Mouse (Mus musculus) large intestine, adult 2 months (tissue): ENCODE measurements around the gene Snd1. TPM values are rescaled to one million over a fixed set of nuclear protein-coding genes. Genes with fewer than 3 reads are reported as not detected.
A peak's percentile ranks its signal among the peaks of the same experiment; 100 is the strongest.

Experiments
- DNase-seq: peaks from one replicate; pipeline ENCODE4 v3.0.0-alpha.2; 2012; ENCODE audit warnings: low read depth, low spot score
- WGBS: fragments of 180-500 bp; shearing (Covaris S2); methylation state at CpG from one replicate; pipeline ENCODE4 v1.1.7; 2018; 5-methylcytosine and 5-hydroxymethylcytosine counted together
- polyA plus RNA-seq: library from polyadenylated mRNA; depleted of rRNA; stranded (reverse); fragments of >200 nt; gene quantifications from 2 replicates; pipeline ENCODE4 v1.2.3, GENCODE M21; 2012

Snd1 gene
- polyA plus RNA-seq, 1 experiment = 89.7 TPM

DNA sequence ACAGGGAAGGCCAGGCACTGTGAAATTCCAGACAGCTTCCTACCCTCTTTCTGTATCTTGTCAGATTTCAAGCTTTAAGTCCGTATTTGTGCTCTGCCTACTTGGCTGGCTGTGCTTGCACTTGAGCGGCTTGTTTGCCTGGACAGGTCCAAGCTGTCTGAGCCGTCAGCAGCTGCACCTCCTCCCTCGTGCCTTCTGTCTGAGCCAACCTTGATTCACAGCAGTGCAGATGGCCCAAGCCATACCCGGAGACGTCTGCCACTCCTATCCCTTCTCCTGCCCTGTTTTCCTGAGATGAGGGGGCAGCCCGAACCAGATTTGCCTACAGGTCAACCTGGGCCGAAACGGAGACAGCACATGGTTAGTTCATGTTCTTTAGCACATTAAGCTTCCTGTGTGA is 342.1 kb downstream of the Snd1 start:
- 77% methylated on average over 9 of the region's 9 CpGs for WGBS
- DNase-seq = no peak

DNA sequence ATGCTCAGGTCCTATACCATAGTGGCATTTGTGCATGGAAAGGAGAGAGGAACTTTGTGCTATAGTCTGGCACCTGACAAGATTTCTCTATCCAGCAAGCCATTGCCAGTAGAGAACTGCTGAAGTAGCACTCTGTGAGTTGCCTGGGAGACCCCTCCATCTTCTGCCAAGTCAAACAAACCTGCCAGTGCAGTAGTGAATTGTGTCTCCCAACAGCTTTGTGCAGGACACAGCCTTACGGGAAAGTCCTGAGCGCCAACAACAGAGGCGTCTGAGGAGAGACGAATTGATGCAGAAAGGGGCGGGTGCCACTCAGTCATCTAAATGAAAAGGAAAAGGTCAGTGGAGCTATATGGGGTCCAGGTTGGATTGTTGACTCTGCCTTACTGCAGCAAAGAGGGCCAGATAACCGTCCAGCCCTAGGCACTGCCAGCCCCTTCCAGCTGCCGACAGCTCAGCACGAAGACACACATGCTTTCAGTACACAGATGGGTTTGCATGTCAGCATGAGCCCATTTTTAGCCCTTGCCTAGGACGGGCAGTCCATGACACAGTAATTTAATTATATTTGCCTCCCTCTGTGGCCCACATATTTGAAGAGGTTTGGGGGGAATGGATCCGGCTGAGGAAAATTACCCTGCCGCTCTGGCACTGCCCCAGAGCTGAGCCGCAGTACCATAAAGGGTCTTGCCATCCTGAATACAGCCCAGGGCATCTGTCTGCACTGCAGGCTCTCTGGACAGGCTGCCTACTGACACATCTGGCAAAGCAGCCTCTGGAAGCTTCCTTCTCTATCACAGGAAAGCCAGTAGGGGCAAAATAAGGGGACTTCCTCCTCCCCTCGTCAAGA is 344.8 kb downstream of the Snd1 start:
- 79% methylated on average over 13 of the region's 13 CpGs for WGBS
- no peak for DNase-seq

DNA sequence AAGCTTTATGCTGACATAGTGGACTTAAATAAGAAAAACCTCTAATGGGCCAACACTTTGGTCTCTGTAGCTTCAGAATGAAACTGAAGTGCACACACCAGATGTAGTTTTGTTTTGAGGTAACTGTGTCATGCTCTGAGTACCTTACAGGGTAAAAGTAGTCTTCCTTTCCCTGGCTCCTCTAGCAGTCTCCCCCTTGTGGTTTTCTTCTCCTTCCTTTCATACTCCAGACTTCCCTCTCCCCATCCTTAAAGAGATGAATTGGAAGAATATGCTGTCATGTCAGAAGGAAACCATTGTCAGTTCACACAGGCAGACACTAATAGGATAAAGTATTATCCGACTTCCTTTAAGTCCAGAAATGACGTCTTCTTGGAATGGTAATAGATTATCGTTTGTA is 347.4 kb downstream of the Snd1 start:
- 88% methylated on average over 3 of the region's 3 CpGs for WGBS
- DNase-seq = no peak

DNA sequence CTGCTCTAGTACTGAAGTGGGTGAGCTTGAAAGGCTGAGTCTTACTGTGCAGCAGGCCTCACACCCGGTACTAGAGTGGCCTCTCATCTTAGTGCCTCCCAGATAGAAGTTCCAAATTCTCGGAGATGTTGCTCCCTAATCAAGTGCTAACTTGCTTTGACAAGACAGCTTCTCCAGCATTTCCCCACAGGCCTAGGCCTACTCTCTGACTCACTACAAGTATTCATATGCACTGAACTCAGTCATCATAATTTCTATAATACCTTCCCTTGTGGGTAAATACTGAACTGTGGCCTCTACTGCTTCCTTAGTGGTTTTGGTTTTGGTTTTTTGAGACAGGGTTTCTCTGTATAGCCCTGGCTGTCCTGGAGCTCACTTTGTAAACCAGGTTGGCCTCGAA is 348.4 kb downstream of the Snd1 start:
- WGBS = 92% methylated on average over 3 of the region's 3 CpGs
- no peak for DNase-seq

DNA sequence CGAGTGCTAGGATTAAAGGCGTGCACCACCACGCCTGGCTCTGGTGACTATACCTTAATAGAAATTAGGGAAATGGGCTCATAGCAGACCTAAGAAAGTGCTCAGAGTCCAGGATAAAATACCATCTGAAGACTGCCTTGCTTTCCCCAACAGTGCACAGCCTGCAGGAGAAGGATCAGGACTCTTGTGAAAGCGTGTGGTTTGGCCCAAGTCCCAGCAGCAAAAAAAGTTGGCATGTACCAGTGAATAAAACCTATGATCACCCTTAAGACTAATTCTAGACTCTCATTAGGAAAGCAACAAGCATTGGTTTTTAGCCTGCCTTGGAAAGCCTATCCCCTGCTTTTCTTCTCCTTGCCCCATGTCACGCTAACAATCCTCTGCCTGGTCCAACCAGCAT is 348.9 kb downstream of the Snd1 start:
- no peak for DNase-seq
- WGBS = 91% methylated on average over 5 of the region's 5 CpGs

DNA sequence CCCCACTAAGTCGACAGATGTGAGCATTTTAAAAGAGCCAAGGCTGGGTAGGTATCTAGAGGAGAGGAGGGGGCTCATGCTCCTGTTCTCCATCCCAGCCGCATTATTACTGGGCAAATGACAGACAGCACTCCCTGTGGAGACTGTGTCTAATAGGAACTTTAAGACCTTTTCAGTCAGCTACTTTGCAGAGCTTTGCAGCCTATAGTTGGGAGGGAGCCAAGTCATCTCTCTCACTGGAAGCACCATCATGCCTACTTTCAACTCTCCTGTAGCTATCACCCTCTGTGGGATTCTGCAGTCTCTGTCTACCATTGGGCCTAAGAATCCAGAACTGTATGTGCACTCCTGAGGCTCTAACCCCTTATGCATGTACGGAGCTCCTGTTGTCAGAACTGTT is 351.0 kb downstream of the Snd1 start:
- no peak for DNase-seq
- 91% methylated on average over 3 of the region's 3 CpGs for WGBS

DNA sequence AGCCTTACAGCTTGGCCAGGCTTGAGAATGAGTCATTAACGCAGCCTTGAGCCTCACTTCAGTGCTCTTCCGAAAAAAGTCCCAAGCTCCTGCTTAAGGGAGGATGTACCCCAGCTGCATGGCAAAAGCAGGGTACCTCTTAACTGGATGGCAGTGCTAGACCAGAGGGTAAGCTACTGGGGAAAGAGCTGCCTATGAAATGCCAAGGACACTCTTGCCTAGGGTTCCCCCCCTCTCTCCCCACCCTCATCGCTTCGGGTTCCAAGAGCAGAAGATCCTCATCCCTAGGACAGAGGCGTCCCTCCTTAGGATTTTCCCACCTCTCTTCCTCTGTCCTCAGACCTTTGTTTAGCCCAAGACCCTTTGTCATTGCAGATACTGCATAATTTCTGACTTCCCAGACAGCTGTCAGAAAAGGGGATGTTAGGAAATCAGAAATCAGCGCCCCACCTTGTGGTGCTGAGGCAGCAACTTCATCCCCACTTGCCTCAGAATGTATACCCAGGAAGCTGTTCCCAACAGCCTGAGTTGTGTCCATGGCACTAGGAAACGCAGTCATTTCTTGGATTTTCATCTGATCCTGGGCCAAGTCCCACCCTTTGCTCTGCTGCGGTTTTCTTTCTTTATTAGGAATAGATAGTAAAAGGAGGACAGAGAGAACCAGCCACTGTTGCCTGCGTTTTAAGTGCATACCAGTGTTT is 351.9 kb downstream of the Snd1 start:
- no peak for DNase-seq
- 60% methylated on average over 9 of the region's 9 CpGs for WGBS

DNA sequence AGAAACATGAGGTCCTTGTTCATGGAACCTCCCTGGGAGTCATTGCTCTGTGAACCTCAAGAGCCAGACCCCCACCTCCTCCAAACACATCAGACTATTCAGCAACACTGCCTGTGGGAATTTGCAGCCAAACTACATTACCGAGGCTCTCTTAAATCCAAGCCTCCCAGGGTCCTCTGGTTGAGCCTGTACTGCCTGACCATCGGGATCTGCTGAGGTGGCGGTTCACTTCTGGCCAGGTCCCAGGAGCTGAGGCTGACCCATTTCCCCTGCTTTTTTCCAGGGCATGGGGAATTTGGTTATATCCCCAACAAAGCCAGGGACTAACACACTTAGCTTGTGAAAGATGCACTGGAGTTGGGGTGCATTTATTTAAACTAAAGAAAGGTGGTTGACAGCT is 352.6 kb downstream of the Snd1 start:
- WGBS = 63% methylated on average over 3 of the region's 3 CpGs
- no peak for DNase-seq

DNA sequence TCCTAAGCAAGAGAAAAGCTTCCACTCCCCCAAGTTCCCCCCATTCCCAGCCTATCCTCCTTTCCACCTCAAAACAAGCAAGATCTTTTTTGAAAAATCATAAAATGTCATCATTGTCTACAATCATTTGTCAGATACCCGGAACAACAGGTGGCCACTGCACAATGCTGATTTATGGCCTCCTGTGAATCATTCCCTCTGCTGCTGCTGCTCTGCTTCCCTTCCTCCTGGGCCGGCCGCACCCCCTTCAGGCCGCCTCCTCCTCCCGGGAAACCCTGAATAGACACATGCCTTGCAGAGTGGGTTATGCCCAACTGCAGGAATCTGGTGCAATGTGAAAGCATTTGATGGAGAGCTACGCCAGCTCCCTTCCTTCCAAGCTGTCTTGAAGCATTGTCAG is 353.7 kb downstream of the Snd1 start:
- WGBS = 38% methylated on average over 6 of the region's 6 CpGs
- peak; percentile 16 for DNase-seq

DNA sequence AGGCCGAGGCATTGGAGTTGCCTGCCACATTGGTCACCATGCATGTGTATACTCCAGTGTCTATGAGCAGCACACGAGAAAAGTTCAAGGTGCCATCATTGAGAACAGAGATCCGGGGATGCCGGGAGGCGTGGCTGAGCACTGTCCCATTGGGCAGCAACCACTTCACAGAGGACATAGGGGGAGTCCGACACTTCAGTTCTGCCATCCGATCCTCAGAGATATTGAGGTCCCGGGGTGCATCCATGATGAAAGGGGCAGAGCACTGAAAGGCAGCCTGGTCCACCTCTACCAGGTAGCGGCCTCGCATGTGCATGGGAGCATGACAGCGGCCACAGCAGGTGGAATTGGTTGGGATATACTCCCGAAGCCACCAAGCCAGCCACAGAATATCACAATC is 355.4 kb downstream of the Snd1 start:
- 97% methylated on average over 12 of the region's 12 CpGs for WGBS
- no peak for DNase-seq

DNA sequence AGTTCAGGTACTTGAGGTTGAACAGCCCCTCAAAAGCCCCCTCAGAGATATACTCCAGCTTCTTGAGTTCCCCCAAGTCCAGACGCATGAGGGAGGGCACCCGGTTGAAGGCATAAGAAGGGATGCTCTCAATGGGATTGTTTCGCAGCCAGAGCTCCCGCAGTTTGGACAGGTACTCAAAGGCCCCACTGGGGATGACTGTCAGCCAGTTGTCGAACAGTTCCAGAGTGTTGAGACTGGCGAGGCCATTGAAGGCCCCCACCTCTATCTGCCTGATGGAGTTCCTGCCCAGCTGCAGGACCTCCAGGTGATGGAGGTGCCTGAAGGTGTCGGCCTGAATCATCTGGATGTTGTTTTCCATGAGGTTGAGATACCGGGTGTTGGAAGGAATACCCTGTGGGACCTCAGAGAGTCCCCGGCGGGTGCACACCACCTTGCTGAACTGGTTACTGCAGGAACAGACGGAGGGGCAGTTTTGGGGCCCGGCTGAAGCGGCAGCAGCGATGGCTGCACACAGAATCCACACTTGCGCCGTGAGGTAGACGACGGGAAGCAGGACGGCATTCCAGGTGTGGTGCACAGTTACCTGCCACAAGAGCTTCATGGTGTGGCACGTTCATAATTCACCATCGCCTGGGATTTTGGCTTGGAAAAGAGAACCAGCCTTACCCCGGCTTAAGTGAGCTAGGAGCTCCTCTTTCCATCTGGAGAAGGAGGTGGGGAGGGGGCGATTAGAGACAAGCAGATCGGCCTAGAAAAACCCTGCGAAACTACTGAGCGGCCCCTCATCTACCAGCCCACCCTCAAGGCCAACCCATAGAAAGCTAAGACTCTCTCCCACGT is 356.3 kb downstream of the Snd1 start, which contains the start of gene Lrrc4:
TSS of gene Lrrc4 (minus strand) at position 737 of the 843 bp plus-strand sequence.
- WGBS = 87% methylated on average over 27 of the region's 27 CpGs
- DNase-seq = no peak

DNA sequence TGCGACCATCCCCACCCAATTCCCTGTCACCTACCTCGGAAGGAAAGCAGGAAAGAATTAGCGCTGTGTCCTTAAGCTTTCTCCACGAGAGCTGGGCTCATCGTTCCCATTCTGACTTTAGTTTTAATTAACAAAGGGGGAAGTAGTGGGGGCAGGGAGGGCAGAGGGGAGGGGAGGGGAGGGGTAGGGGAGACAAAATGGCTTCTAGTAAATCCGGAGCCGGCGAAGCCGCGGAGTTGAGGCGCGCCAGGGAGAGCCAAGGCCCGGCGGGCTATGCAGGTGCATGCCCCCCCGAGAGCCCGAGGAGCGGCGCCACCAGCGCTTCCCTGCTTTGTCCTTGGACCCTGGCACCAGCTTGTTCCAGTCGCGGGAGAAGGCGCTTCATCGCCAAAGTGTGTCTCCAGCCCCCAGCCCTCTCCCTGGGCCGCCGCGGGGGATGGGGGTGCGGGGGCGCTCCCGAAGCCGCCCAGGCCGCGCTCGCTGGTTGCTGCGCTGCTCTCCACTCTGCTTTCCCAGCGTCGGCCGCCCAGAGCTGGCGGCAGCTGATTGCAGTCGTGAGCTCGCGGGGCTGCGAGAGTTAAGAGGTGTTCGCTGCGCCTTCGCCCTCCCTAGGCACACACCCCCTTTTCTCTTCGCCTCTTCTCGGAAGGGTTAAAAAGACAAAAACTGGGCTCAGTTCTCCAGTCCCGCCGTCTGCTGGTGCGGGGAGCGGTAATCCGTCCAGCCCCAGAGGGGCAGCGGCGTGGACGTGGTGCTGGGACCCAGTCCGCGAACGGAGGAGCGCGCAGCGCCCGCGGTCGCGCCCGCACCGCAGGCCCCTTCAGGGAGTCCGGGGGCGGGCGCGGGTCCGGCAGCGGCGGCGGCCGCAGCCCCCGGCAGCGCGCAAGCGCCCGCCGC is 357.2 kb downstream of the Snd1 start:
- no peak for DNase-seq
- 1% methylated on average over 80 of the region's 82 CpGs for WGBS

DNA sequence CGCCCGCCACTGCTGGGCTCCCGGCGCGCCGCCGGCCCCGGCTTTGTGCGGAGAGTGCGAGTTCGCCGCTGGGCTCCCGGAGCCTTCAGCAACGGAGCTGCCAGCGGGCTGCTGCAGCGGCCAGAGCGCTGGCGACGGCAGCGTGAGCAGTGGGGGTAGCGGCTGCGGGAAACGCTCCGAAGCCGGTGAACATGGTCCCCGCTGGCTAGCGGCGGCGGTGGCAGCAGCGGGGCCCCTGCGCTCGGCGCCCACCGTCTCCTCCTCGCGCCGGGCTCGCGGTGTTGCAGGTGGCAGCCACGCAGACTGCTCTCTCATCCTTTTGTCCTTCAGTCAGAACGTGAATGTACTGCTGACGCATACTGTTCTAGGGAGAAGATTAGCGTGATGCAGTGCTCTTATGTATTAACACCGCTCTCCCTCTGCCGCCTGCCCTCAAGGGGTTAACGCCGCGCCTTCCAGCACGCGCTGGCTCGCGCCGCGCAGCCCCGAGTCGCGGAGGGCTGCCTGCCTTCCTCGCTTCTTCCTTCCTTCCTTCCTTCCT is 357.9 kb downstream of the Snd1 start:
- WGBS = under 1% methylated on average over 58 of the region's 58 CpGs
- no peak for DNase-seq

DNA sequence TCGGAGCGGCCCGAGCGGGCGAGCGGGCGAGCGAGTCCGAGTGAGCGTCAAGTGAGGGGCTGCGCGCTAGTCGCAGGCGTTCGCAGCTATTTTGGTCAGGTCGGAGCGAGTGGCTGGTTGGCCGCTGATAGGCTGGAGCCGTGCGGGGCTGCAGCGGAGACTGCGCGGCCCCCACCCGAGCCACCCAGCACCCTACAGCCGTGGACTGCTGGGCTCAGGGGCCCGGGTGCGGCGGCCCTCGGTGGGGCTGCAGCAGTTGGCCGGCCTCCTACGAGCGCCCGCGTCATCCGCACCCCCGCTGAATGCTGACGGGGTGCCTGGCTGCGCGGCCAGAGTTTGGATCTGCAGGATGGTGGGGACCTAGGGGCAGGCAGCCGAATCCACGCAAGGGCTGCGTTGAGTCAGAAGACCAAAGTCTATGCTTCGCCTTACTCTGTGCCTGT is 358.5 kb downstream of the Snd1 start:
- DNase-seq = no peak
- 10% methylated on average over 40 of the region's 43 CpGs for WGBS

DNA sequence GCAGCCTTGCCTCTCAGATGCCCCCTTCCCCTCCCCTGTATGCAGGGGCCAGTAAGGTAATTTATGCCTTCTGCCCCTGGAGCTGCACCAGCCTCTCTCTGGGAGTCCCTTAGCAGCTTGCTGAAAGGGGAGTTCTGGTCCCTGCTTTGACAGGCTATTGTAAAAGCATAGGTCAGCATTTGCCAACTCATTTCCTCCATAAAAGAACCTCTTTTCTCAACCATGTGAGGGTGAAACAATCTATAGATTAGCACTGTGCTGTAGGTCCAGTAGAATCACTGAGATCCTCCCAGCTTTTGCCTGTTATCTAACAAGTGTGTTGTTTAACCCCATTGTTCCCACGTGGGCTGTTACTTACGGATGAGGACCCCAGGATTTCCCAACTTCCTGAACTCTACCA is 359.1 kb downstream of the Snd1 start:
- no peak for DNase-seq
- 83% methylated on average over 2 of the region's 2 CpGs for WGBS

DNA sequence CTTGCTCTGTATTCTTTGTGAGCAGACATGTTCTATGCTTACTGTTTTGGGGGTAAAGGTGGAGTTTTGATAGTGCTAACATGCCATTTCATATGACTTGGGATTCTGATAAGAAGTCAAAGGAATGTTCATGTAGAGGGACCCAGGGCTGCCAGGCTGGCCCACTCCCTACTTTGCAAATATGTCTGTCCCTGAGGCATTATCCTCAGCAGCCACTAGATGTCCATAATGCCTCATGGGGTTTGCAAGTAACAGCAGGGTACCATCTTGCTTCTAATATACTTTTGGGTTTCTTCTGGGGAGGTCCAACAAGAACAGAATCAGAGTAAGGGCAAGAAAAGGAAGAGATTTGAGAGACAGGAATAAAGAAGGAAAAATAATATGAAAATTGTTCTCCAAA is 361.7 kb downstream of the Snd1 start:
- DNase-seq = no peak

DNA sequence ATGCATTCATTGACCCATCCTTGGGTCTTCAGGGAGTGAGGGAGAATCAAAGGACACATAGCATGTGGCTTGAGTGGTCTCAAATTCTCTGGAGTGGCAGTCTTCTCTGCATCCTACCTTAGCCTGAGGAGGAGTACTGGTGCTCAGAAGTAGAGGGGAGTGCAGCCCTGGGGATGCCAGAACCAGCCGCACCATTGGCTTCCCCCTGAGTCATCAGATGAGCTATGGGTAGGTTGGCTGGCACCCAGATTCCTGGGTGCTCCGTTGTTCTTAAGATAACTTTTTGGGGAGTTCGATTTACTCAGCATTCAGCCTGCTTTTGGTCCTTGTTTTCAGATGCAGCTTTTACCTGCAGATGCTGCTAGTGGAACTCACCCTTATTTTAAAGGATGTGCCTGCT is 366.6 kb downstream of the Snd1 start:
- WGBS = 81% methylated on average over 3 of the region's 3 CpGs
- no peak for DNase-seq

DNA sequence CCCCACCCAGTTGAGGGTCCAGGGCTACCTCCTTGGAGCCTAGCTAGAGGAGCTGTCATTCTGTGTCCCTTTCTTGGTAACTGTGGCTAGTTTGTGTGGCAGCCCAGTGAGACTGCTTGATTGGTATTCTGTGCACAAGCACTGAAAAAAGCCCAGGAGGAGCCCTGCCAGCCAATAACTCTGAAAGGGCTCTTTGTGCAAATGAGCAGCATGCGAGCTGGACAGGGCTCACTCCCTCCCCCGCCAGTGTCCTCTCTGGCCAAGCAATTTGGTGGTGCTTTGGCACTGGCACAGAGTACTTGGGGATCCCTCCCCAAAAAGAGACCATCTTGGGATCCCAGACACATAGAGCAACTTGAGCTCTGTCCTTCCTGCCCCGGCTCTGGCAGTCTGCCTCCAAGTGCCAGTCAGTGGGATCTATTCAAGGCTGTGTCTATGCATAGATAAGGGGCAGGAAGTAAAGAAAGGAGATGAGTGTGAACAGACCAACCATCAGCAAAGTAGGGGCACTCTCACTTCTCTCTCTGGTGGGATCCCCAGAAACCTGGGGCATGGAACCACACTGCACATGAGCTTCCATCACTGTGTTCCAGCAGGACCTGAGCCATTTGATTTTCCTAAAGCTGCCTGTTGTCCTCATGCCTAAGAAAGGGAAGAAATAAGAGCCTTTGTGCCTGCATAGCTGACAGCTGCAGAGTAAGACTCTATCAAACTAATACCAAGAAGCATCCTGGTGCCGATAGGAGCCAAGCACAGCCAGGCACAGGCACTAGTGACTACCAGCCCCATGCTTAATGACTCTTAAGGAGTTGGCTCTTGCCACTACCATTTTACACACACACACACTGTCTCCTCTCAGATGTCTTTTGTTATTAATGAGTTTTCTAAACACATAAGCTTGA is 367.7 kb downstream of the Snd1 start:
- DNase-seq = no peak
- WGBS = 93% methylated on average over 4 of the region's 4 CpGs
